Mouse (Mus musculus) Patski (cell line): Measurements from ENCODE around the gene Tpsg1. TPM values are rescaled to one million over a fixed set of nuclear protein-coding genes. Genes with fewer than 3 reads are reported as not detected.

Experiments
- ATAC-seq: fragments of 100-300 bp; one replicate; pipeline ENCODE4 v1.8.0; 2021
- CTCF ChIA-PET: fragments of 350-600 bp; sonication (Branson Sonifier 250); formaldehyde crosslinking; loops from one replicate; lab custom pipeline; 2022; ENCODE audit warnings: inconsistent platforms; lab: Charles Lee
- POLR2A ChIA-PET: fragments of 350-600 bp; sonication (Branson Sonifier 250); formaldehyde crosslinking; loops from one replicate; lab custom pipeline; 2022; ENCODE audit warnings: antibody characterized with exemption, inconsistent platforms; lab: Charles Lee
- DNase-seq: peaks from one replicate; pipeline ENCODE4 v3.0.0-alpha.2; 2011; ENCODE audit warnings: low read depth, low spot score
- H3K27me3 ChIP-seq: fragments of 371-371 bp; one replicate; pipeline ENCODE4 v1.5.1; 2021
- CTCF ChIP-seq: fragments of 100-300 bp; IDR thresholded peaks from one replicate; pipeline ENCODE4 v1.5.1; 2021
- in situ Hi-C: fragments of 300-500 bp; cut with MboI; formaldehyde crosslinking; loops from 3 replicates; pipeline ENCODE4 v1.11.1; 2018; ENCODE audit warnings: low pct_unique_long_range_greater_than_20kb, mixed read lengths
- polyA plus RNA-seq: library from polyadenylated mRNA; unstranded; gene quantifications from one replicate; pipeline ENCODE4 v1.2.3, GENCODE M21; 2021

Tpsg1 gene
- polyA plus RNA-seq, 1 experiment from 2014 or later = not detected

DNA sequence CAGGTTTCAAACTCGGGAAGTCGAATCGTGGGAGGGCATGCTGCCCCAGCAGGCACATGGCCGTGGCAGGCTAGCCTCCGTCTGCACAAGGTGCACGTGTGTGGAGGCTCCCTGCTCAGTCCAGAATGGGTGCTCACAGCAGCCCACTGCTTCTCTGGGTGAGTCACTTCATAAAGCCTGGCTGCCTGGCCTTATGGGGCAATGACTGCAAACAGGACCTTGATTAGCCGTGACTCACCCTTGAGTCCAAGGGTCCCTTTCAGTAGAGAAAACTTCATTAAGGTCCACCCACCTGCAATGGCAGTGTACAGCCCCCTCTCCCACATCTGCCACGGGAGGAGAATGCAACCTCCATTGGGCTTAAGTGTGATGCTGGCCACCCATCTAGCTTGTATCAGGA lies 3.4 kb downstream of the Tpsg1 start:
- TF ChIP-seq CTCF = no peak
- DNase-seq = no peak
- in situ Hi-C loops = no loop called here
- no peak for ATAC-seq
- H3K27me3 ChIP-seq = peaks cover 29% of the 10 kb centered on the region
- ChIA-PET CTCF (no interaction called here), POLR2A (no interaction called here)

DNA sequence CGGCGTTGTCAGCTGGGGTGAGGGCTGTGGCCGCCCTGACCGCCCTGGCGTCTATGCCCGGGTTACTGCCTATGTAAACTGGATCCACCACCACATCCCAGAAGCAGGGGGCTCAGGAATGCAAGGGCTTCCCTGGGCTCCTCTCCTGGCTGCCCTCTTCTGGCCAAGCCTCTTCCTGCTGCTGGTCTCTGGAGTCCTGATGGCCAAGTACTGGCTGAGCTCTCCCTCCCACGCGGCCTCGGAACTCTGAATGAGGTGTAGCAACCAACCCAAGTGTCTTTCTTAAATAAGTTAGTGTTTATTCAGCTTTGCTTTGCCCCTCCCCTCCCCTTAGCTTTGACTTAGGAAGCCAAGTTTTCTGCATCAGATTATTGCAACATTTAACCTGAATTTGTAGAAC lies 4.9 kb downstream of the Tpsg1 start:
- CTCF ChIA-PET = no interaction called here
- DNase-seq (no peak), ATAC-seq (no peak)
- in situ Hi-C loops = no loop called here
- POLR2A ChIA-PET = no interaction called here
- no peak for TF ChIP-seq CTCF
- peaks cover 30% of the 10 kb centered on the region for H3K27me3 ChIP-seq

DNA sequence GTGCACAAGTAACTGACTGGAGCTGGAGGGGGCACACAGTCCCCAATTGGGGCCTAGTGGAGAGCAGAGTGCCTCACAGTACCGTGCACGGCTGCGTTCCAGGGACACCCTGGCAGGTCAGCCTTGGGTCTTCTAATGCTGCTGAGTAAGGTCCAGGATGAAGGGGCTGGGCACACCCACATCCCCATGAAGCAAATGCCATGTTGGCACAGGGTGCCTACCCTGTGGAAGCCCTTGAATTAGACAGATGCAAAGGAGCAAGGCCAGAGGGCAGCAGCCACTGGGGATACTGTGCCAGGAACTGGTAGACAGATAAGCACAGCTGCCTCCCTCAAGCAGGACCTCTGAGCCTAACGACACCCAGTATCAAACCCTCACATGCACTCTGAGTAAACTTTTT lies 25.5 kb downstream of the Tpsg1 start:
- TF ChIP-seq CTCF = no peak
- ChIA-PET POLR2A (no interaction called here), CTCF (no interaction called here)
- peaks cover 42% of the 10 kb centered on the region for H3K27me3 ChIP-seq
- in situ Hi-C loops = no loop called here
- DNase-seq (no peak), ATAC-seq (no peak)

DNA sequence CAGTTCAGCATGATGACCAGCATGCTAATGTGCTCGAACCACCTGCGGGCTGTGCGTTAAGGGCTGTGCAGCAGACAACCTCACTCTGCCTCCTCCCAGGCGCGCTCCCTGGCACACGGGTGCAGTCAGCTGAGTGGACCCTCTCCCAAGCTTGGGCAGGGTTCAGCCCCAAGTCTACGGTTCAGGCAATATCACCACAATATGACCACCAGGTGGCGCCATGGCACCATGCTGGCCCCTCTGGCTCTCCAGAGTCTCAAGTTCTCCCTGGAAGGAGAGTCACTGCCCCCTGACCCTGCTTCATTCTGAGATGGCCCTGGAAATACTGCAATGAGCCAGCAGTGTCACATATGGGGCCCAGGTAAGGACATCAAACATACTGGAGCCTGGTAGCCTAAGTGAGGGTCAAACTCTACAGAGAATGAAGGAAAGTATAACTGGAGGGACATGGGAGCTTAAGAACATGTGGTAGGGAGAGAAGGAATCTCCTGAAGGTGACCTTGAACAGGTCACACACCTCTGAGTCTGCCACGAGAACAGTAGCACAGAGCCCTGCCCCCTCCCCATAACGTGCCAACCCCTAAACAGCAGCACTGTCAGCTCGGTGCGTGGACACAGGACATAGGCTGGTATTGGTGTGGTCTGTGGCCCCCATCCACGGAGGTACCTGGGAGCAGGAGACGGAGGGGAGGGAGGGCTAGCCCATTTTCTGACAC lies 28.9 kb downstream of the Tpsg1 start:
- ATAC-seq (no peak), DNase-seq (no peak)
- no peak for TF ChIP-seq CTCF
- ChIA-PET POLR2A (interaction anchor here (0.6 kb wide), 1 partner anchor 403 kb away, joined by 3 read pairs; no protein-coding TSS in a partner anchor), CTCF (interaction anchor here (0.9 to 1.1 kb wide), 3 partner anchors 26 to 247 kb away, joined by 3 read pairs; no protein-coding TSS in a partner anchor)
- in situ Hi-C loops = no loop called here
- peaks cover 24% of the 10 kb centered on the region for H3K27me3 ChIP-seq

DNA sequence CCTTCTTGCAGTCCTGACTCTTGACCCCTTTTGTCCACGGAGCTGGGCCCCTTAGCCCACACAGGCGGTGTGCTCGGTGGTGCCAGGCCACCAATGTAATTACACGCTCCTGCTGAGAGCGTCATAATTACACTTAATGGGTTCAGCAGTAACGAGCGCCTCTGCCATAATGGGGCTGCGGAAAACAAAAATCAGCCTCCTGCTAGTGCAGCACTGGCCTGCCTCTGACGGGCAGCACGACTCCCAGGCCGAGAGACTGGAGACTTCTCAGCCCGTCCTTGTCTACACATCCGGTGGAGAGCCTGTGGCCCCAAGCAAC lies 29.4 kb downstream of the Tpsg1 start:
- TF ChIP-seq CTCF = no peak
- ChIA-PET POLR2A (interaction anchor here (0.6 kb wide), 1 partner anchor 403 kb away, joined by 3 read pairs; no protein-coding TSS in a partner anchor), CTCF (interaction anchor here (0.9 to 1.1 kb wide), 3 partner anchors 25 to 247 kb away, joined by 3 read pairs; no protein-coding TSS in a partner anchor)
- in situ Hi-C loops = no loop called here
- DNase-seq = no peak
- peaks cover 24% of the 10 kb centered on the region for H3K27me3 ChIP-seq
- ATAC-seq = no peak

DNA sequence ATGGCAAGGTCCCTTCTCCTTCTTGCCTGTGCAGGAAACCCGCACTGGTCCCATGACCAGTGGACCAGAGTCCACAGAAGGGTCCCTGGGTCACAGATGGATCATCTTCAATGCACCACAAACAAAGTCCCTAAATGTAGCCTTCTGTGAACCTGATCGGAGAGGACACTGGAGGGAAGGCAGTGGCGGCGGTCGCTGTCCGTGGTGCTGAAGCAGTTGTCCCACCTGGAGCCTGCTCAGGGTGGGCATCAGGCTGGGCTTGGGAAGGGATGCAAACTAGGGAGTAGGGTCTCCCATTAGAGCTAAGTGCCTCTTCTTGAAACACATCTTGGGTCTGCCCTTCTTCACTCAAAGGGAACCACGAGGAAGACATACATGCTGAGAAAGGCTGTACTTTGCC lies 31.4 kb downstream of the Tpsg1 start:
- ChIA-PET CTCF (no interaction called here), POLR2A (no interaction called here)
- no peak for TF ChIP-seq CTCF
- in situ Hi-C loops = loop anchor here (5.0 kb wide), 2 partner anchors 57 to 297 kb away; no protein-coding TSS in a partner anchor
- no peak for DNase-seq
- peaks cover 20% of the 10 kb centered on the region for H3K27me3 ChIP-seq
- no peak for ATAC-seq

GRCm38 (mm10) chr17:25401491-25401890 lies 32.4 kb downstream of the Tpsg1 start:
- no peak for TF ChIP-seq CTCF
- ATAC-seq = no peak

GRCm38 (mm10) chr17:25402224-25402623 lies 33.2 kb downstream of the Tpsg1 start:
- peaks cover 5% of the 10 kb centered on the region for H3K27me3 ChIP-seq
- ATAC-seq (no peak), DNase-seq (no peak)
- ChIA-PET POLR2A (no interaction called here), CTCF (no interaction called here)
- in situ Hi-C loops = loop anchor here (5.0 kb wide), 2 partner anchors 55 to 295 kb away; no protein-coding TSS in a partner anchor
- no peak for TF ChIP-seq CTCF

More at GRCm38 (mm10) chr17:25401491-25401890, 32.4 kb downstream of the Tpsg1 start:
- DNase-seq = no peak
- ChIA-PET POLR2A (no interaction called here), CTCF (no interaction called here)
- in situ Hi-C loops = loop anchor here (5.0 kb wide), 2 partner anchors 56 to 296 kb away; no protein-coding TSS in a partner anchor
- H3K27me3 ChIP-seq = peaks cover 11% of the 10 kb centered on the region

DNA sequence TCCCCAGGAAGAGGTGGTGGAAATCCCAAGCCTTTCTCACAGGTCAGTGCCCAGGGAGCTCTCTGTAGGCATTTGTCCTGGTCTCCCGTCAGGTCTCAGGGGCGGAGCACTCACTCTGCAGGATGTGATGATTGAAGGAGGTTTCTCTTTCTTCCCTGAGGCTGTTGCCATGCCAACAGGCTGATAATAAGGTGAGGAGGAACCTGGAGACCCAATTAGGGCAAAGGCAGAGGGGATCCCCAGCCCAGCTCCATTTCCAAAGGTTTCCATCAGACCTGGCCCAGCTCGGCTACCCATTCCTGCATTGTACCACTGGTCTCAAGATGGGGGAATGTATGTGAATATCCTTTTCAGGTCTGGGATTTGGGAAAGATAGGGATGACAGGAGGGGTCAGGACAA lies 35.1 kb downstream of the Tpsg1 start:
- ATAC-seq = no peak
- CTCF ChIA-PET = no interaction called here
- POLR2A ChIA-PET = interaction anchor here (0.7 kb wide), 1 partner anchor 23 kb away, joined by 7 read pairs; no protein-coding TSS in a partner anchor
- no peak for TF ChIP-seq CTCF
- no peaks in the 10 kb centered on the region for H3K27me3 ChIP-seq
- in situ Hi-C loops = loop anchor here (5.0 kb wide), 2 partner anchors 53 to 293 kb away; no protein-coding TSS in a partner anchor
- DNase-seq = no peak

- DNase-seq (no peak), ATAC-seq (no peak)
- POLR2A ChIA-PET = interaction anchor here (0.5 to 0.7 kb wide), 2 partner anchors 8 to 22 kb away, joined by 3 to 7 read pairs; no protein-coding TSS in a partner anchor
- H3K27me3 ChIP-seq = no peaks in the 10 kb centered on the region
- in situ Hi-C loops = no loop called here
- CTCF ChIA-PET = no interaction called here
- no peak for TF ChIP-seq CTCF
Observed at GRCm38 (mm10) chr17:25405224-25405895, 36.3 kb downstream of the Tpsg1 start.

DNA sequence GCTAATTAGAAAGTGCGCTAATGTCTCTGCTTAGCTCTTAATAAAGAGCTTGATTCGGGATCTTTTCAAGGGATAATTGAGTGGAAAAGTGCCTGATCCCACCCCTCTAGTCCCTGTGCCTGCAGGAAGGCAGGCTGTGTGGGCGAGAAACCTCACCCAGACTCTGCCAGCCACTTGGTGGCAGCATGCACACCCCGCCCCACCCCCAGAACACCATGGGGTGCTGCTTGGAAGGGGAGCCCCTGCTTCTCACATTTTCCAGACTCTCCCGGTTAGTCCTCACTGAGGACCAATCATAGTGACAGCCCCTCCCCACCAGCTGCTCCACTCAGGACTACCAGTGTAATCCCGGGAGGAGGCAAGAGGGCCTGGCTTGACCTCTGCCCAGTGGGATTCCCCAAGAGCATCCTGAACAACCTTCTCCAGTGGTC lies 37.0 kb downstream of the Tpsg1 start:
- POLR2A ChIA-PET = no interaction called here
- TF ChIP-seq CTCF = no peak
- in situ Hi-C loops = no loop called here
- CTCF ChIA-PET = no interaction called here
- no peak for ATAC-seq
- DNase-seq = no peak
- H3K27me3 ChIP-seq = no peaks in the 10 kb centered on the region
